Mouse (Mus musculus) liver (tissue): ENCODE results near the gene A630076J17Rik.
A peak's percentile ranks its signal among the peaks of the same experiment; 100 is the strongest.

Experiments
- DNase-seq: peaks from one replicate; pipeline ENCODE4 v3.0.0-alpha.2; 2020; ENCODE audit warnings: mixed read lengths

Gene A630076J17Rik

DNA sequence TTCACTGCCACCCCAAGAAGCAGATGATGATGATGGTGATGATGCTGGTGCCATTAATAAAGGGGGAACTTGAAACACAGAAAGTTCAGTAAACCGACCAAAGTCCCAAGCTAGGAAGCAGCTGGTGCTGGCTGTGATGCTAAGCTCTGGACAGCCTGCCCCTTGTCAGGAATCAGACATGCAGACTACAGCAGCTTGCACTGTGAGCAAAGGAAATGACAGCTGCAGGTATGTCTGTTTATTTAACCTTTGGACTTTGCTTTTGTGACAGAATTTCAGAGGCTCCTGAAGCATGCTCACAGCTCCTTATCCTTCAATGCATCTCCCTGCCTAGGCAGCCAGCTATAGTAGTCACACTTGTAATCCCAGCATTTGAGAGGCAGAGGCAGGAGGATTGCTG, at the start of gene A630076J17Rik:
Gene A630076J17Rik (plus strand): TSS at position 88 of the 400 bp plus-strand sequence.
- DNase-seq: no peak

DNA sequence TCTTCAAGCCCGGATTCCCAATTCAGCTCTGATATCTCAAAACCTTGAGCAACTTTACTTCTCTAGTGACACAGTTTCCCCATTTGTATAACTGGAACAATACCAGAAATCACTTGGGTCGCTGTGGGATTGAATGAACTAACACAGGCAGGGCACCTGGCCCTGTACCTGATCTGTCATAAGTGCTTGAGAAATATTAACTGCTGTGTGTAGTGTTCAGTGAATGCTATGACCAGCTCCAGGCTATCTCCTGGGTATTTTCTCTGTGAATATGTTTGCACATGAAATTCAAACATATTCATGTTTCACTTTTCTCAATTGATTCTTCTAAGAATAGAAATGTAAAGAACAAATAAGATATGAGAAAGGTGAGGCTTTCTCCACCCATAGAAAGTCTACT, 49.6 kb upstream of the A630076J17Rik start:
- DNase-seq: no peak

- DNase-seq: no peak
These were observed 47.7 kb upstream of the A630076J17Rik start, which contains the start of gene Kcna10 for GRCm38 (mm10) chr3:107182756-107183155. Gene Kcna10, plus strand, starts transcription at chr3:107183056.

GRCm38 (mm10) chr3:107183178-107183577, 47.2 kb upstream of the A630076J17Rik start:
- no peak for DNase-seq

- no peak for DNase-seq
These were observed 44.8 kb upstream of the A630076J17Rik start for GRCm38 (mm10) chr3:107185597-107185996.

DNA sequence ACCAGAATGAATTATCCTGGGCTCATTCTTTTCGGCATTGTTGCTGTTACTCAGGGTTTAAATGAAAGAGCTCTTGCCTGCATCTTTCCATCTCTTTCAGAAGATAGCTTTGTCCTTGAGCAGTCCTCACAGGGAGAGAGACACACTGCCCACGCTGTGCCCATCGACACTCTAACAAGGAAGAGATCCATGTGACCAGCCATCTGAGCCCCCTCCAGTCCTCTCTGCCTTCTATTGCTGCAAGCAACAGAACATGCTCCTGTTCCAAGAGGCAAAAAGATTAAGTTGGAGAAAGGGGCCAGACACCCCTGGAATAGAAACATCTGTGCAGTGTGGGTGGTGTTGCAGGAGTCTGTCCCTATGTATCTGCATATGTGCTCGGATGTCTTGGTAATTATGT, 43.4 kb upstream of the A630076J17Rik start:
- no peak for DNase-seq

DNA sequence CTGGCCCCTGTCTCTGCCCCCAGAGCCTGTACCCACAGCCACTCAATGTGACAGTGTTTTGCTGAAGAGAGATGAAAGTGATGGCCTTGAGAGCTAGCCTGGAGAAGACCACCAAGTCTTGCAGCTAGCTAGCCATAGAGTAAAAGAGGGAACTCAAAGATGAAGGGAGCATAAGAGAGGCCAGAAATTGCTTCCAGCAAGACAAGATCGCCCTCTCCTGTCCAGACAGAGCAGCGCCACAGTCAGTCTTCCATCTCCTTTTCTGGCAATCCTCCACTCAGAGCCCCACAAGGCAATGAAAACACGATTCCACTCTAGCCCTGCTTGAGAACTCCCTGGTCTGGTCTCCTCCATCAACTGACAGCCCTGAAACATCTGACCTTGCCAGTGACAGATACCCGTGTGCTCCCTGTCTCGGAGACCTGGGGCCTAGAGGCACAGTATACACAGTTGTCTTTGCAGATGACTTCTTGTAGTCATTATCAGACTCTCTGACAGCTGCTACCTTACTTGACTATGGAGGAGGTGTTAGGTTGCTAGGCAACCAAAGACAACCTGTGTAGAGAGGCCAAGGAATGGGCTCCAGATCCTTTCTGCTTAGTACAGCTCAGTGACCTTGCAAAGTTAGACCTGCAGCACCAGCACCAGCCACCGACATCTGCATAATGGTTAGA, 42.1 kb upstream of the A630076J17Rik start:
- peak; percentile 5 for DNase-seq

DNA sequence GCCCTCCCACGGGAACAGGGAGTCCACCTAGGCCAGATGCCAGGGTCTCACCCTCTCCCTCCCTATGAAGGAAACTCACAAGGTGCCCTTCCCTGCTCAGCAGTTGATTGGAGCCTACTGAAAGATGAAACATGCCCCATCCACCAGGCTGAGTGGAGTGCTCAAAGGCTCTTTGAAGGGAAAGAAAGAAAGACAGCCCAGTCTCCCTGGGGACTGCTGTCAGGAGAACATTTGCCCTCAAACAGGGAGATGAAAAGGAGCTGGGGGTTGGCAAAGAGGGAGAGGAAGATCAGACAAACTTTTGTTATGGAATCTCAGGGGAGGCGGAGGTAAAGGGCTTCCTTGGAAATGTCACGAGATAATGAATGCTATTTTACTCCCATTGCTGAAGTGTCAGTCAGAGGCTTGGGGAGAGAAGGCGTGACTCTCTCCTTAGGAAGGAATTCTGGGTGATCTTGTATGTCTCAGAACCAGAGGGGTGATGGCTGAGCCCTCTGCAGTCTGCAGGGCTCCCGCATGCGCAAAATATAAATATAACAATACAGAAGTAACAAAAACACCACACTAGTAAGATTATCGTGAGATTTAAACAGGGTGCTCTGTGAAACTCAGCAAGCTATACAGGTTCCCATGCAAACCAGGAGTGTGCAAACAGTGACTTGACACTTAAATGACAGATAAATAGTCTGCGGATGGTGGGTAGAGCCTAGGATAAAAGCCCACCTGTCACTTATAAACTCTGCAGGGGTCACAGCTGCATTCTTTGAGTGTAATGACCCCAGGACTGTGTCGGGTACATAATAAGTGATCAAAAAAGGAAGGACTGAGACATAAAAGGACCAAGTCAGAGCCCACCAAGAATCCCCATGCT, 28.9 kb upstream of the A630076J17Rik start:
- DNase-seq: no peak

- no peak for DNase-seq
These were observed 26.0 kb upstream of the A630076J17Rik start for GRCm38 (mm10) chr3:107204413-107204812.

DNA sequence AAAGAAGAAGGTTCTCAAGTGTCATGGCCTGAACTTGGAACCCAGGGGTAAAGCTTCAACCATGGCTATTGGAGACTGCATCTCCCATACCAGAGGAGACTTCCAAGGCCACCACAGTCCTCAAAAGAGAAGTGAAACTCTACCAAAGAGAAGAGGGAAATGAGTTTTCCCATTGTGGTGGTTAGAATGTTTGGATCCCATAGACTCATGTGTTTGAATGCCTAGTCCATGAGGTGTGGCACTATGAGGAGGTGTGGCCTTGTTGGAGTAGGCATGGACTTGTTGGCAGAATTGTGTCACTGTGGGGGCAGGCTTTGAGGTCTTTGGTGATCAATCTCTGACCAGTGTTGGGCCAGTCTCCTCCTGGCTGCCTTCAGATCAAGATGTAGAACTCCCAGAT, 25.2 kb upstream of the A630076J17Rik start:
- DNase-seq: no peak

- peak; percentile 65 for DNase-seq
These were observed 24.4 kb upstream of the A630076J17Rik start for GRCm38 (mm10) chr3:107205994-107206393.

DNA sequence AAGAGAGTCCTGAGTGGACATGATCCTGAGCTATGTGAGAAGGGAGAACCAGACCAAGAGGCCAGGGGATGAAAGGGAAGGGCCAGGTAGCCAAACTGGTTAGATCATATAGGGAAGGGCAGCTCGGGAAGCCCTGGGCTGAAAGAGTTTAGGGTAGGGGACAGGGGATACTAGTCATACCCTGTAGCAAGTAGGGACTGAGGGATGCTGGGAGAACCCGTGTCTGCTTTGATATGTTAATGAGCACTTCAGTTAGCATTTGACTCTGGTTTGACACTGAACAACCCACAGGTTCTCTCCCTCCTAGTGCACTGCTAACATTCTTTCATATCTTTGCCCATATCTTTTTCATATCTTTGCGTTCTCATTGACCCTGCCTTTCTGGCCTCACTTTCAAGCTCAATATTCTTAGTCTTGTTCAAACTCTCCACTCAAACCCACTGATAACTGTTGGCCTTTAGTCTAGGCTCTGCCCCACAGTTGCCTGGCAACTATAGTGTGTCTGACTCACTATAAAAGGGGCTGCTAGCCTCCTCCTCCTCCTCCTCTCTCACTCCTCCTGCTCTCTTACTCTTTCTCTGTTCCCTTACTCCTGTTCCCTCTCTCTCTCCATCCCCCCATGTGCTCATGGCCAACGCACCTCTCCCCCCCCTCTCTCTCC, 23.8 kb upstream of the A630076J17Rik start:
- no peak for DNase-seq

DNA sequence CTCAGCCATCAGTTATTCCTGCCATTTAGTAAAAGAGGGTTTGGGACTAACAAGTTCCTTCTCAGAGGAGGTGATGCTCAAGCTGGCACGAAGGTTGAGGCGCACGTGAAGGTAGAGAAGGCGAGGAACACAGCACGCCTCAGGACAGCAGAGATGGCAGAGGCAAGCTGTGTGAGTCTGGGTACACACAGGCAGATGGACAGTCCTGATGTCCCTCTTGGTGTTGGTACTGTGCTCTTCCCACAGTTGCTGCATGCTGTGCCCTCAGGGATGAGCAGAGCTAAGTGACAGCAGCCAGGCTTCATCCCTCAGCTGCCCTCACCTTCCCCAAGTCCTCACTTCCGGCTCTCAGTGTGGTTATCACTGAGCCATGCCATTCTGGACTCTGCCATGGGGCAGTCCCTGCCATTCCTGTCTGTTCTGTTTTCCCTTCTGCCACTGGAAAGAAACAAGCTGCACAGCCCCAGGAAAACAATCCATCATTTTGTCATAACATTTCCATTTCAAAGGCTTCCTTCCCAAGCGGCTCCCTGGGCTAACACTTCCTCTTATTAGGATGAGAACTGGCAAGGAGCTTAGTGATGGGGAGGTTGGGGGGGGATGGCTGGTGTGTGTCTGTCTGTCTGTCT, 22.7 kb upstream of the A630076J17Rik start:
- no peak for DNase-seq

DNA sequence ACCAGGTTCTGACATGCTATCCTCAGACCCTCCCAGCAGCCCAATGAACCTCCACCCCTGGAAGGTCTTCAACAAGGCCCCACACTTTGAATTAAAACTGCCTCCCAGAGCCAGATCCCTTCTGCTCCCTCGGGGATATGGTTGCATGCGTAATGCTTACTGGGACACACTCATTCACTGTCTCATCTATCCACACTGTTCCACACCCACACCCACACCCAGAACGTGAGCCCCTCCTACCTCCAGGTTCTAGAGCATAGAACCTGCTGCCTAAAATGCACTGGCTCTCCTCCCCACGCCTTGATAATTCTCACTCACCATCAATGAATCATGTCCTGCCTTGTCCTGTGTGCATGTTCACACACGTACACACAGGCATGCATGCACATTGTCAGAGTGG, 15.8 kb upstream of the A630076J17Rik start:
- DNase-seq: no peak

GRCm38 (mm10) chr3:107216400-107217100, 13.9 kb upstream of the A630076J17Rik start:
- DNase-seq: no peak

- DNase-seq: no peak
These were observed 13.3 kb upstream of the A630076J17Rik start for GRCm38 (mm10) chr3:107217101-107217480.

DNA sequence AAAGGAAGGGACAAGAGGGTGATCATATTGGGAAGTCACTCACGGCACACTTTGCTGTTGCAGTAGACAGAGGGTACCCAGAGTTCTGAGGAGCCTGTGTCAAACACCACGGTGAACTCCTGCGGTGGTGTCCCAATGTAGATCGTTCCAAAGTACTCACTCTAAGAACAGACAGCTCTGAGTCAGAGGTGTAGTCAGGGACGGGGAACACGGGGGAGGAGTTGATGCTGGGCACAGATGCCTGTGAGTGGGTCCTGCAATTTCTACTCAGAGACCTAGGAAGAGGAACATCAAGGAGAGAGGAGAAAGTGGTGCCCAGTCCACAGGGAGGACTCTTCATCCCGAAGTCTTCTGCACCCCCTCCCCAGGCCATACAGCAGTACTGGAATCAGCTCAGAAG, 11.8 kb upstream of the A630076J17Rik start:
- no peak for DNase-seq

GRCm38 (mm10) chr3:107221608-107222007, 8.8 kb upstream of the A630076J17Rik start, which contains the start of gene Cym:
Gene Cym, minus strand, starts transcription at chr3:107221732.
- DNase-seq: no peak

GRCm38 (mm10) chr3:107223230-107223629, 7.2 kb upstream of the A630076J17Rik start:
- DNase-seq: no peak

- DNase-seq: no peak
These were observed 4.6 kb upstream of the A630076J17Rik start for GRCm38 (mm10) chr3:107225820-107226219.

GRCm38 (mm10) chr3:107229221-107229620, 1.2 kb upstream of the A630076J17Rik start:
- no peak for DNase-seq

DNA sequence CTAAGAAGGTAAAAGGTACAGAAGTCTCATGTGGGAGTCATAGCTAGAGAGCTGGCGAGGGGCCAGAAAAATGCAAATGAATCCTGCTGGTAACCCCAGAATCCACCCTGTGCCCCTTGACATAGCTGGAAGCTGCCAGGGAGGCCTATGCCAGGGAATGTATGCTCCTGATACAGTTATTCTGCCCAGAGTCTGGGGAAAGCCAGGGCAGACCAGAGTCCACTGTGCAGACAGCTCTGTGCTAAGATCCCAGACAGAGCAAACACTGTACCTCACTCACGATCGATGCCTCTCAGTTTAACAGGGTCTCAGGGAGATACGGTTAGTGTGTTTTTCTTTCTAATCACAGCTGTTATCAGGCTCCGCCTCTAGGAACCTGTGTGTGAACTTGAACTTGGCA, 592 bp upstream of the A630076J17Rik start:
- no peak for DNase-seq
